Mouse (Mus musculus) thymus, adult 2 months (tissue): ENCODE measurements around the gene Alox12b.

Experiments used
- CTCF ChIP-seq: fragments of 200-500 bp; IDR thresholded peaks from 2 replicates; pipeline ENCODE4 v1.5.1; 2012; ENCODE audit warnings: mild to moderate bottlenecking, control low read depth, low read length, moderate library complexity, borderline replicate concordance; ENCODE audit not compliant: control insufficient read depth, poor library complexity, insufficient read depth; ENCODE audit errors: extremely low read depth
- POLR2A ChIP-seq: fragments of 200-500 bp; IDR thresholded peaks from 2 replicates; pipeline ENCODE4 v1.6.1; 2012; ENCODE audit warnings: mild to moderate bottlenecking, low read length, control low read depth, moderate library complexity; ENCODE audit not compliant: control insufficient read depth, poor library complexity, insufficient read depth; ENCODE audit errors: extremely low read depth

DNA sequence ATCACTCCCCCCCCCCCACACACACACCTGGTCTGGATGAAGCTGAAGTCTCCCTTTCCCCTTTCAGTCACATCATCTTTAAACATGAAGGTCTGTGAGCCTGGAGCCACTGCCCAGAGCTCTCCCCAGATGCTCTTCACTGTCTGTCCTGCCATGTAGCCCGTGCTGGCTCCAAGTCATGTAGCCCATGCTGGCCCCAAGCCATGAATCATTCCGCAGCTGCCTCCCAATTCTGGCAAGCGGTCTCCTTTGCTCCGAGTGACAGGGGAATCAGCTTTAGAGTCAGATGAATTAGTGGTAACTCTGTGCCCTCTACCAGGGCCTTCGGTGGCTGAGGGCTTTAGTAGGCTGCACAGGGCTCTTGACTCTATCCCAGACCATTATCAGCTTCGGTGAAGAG lies 7.1 kb upstream of the Alox12b start:
- no peak for TF ChIP-seq CTCF
- no peak for TF ChIP-seq POLR2A
